Mouse (Mus musculus) mature B cell (primary cell): ENCODE measurements around the gene Ppp1r37.

Source experiments
- in situ Hi-C: fragments of 300-500 bp; cut with MboI; formaldehyde crosslinking; loops from 2 replicates; pipeline ENCODE4 v1.14.3; 2019

Gene Ppp1r37

GRCm38 (mm10) chr7:19572926-19573775 is 10.3 kb upstream of the Ppp1r37 start:
- in situ Hi-C loops = no loop called here

DNA sequence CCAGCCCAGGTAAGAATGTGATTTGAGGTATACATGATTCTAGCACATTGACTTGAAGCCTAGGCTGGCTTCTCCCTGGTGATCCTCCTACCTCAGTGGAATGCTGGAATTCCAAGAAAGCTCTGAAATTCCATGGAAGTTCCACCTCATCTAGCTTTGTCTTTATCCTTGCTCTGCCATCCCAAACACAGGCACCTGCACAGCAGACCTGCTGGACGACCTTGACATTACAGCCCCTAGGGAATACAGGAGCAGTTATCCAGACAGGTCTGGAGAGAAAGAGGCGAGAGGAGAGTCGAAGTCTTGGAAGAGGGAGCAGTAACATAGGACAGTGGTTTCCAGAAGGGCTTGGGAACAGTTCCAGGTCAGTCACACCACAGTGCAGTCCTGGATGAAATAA is 6.8 kb upstream of the Ppp1r37 start:
- in situ Hi-C loops = no loop called here

- in situ Hi-C loops = no loop called here
These were observed 4.5 kb upstream of the Ppp1r37 start for GRCm38 (mm10) chr7:19567426-19567825.

DNA sequence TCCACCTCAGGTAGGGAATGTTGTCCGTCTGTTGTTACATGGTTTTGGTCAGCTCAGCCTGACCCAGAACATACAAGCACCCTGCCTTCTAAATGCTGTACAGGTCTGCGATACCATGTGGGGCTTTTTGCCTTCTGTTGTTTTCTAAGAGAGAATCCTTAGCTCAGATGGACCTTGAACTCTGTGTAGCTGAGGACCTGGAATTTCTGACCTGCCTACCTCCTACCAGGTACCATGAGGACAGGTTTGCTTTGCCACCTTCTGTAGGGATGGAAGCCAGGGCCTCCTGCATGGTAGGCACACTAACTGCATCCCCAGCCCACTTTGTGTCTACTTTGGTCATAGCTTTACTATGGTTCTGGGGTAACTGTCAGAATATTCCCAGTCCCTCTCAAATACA is 2.9 kb upstream of the Ppp1r37 start:
- in situ Hi-C loops = no loop called here

GRCm38 (mm10) chr7:19564455-19564854 is 1.6 kb upstream of the Ppp1r37 start:
- in situ Hi-C loops = no loop called here

DNA sequence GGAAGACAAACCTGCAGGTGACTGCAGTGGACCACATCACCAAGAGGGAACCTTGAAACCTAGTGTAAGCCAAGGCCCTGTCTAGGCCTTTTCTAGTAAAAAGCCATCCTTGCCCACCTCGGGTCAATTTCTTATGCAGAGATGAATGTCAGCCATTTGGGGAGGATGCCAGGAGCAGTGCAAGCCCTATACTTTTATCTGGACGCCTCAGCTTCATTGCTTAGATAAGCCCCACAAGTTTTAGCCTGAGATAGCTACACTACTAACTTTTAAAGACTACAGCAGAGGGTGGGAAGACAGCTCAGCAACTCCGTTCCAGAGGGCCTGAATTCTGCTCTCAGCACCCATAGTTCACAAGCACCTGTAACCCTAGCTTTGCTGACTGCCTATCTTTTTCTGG is 1.0 kb upstream of the Ppp1r37 start:
- in situ Hi-C loops = no loop called here

DNA sequence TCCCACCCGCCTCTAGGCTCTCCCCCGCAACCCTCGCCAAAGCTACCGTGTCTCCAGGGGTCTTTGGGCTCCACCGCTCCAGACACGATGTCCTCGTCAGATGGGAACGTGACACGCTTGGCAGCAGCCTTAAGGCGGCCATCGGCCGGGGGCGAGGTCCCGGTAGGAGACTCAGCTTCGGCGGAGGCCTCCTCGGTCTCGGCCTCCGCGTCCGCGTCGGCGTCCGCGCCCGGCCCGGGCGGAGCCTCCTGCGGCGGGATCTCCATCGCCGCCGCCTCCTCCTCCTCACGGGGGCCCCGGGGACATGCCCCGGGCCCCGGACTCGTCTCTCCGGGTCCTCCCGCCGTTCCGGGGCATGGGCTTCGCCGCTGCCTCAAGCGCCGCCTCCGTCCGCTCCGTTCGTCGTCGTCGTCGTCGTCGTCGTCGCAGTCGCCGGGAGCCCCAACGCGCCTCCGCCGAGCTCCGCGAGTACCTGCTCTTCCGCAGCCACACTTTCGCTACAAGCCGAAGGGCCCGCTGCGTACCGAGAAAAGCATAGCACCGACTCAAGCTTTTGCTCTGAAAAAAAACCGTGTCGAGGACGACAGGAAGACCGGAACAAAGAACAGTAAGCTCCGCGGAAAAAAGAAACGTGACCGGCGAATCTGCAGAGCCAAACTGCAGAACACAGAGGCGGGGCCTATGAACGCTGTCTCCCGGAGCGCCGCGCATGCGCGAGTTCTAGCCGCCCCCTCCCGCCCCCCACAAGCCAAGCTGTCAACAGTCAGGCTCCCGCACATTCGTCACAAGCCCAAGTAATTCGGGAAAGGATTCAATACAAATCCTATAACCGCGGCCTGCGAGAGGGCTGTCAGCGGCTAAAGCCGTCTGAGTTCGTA is 872 bp downstream of the Ppp1r37 start:
- in situ Hi-C loops = no loop called here

GRCm38 (mm10) chr7:19561431-19561764 is 1.5 kb downstream of the Ppp1r37 start:
- in situ Hi-C loops = no loop called here

GRCm38 (mm10) chr7:19560491-19561260 is 2.2 kb downstream of the Ppp1r37 start:
- in situ Hi-C loops = no loop called here

- in situ Hi-C loops = no loop called here
These were observed 3.9 kb downstream of the Ppp1r37 start for GRCm38 (mm10) chr7:19558965-19559364.

GRCm38 (mm10) chr7:19557982-19558900 is 4.6 kb downstream of the Ppp1r37 start:
- in situ Hi-C loops = no loop called here

DNA sequence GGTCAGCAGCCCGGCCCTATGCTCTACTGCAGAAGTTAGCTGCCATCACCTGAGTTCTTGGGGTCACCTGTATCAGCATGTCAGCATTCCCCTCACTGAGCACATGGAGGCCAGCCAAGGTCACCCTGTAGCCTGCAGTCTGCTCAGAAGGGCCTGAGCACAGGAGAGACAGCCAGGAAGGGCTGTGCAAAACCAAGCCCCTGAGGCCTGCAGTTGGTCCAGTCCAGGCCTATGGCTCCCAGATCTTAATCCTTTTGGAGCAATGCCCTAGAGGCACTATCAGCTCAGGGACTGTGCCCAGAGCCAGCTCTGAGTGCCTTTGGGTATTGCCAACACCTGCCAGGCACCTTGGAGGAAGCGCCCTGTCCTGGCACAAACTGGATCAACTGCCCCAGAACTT is 5.8 kb downstream of the Ppp1r37 start:
- in situ Hi-C loops = no loop called here

- in situ Hi-C loops = no loop called here
These were observed 8.7 kb downstream of the Ppp1r37 start for GRCm38 (mm10) chr7:19554168-19554567.

- in situ Hi-C loops = no loop called here
These were observed 10.4 kb downstream of the Ppp1r37 start for GRCm38 (mm10) chr7:19552443-19552842.

- in situ Hi-C loops = no loop called here
These were observed 11.2 kb downstream of the Ppp1r37 start for GRCm38 (mm10) chr7:19551634-19552033.

GRCm38 (mm10) chr7:19549394-19549793 is 13.5 kb downstream of the Ppp1r37 start:
- in situ Hi-C loops = no loop called here

DNA sequence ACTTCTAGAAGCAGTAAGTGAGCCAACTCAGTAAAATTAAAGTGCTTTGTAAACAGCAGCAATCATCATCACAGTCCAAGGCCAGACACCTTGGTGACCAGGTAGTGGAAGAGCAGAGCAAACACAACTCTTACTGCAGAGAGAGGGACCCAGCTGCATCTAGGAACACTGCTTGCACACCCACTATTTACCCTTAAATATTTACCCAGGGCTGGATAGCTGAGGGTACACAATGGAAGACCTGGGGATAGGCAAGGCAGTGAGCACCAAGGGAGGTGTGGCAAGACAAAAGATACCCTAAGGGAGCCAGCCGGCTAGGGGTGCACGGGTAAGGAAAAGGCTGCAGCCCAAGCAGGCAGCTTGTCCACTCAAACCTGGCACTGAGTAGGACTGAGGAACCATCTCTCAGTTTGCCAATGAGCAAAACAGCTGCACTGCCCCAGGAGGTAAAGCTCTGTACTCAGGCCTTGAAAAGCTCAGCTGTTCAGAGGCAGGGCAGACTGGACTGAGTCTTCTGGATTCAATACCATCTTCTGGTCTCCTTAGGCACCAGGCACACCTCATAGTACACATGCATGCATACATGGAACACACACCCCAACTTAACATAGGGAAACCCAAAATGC is 15.4 kb downstream of the Ppp1r37 start:
- in situ Hi-C loops = no loop called here

- in situ Hi-C loops = no loop called here
These were observed 16.9 kb downstream of the Ppp1r37 start for GRCm38 (mm10) chr7:19546007-19546406.

DNA sequence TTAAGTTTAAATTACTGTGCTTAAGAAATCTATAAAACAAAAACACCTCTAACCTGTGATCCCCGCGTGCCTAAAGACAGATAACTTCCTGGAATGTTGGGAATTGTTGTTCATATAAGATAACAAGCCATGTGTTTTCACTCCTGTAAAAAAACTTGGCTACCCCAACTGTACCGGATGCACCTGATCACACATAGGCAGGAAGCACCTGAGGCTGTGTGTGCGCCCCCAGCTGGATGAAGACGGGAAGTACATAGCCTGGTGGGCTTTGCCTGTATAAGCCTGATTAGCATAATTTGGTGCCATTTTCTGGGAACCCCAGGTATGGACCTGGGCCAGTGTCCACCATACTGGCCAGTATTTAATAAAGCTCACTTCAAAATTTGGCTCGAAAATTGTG is 19.3 kb downstream of the Ppp1r37 start:
- in situ Hi-C loops = no loop called here

DNA sequence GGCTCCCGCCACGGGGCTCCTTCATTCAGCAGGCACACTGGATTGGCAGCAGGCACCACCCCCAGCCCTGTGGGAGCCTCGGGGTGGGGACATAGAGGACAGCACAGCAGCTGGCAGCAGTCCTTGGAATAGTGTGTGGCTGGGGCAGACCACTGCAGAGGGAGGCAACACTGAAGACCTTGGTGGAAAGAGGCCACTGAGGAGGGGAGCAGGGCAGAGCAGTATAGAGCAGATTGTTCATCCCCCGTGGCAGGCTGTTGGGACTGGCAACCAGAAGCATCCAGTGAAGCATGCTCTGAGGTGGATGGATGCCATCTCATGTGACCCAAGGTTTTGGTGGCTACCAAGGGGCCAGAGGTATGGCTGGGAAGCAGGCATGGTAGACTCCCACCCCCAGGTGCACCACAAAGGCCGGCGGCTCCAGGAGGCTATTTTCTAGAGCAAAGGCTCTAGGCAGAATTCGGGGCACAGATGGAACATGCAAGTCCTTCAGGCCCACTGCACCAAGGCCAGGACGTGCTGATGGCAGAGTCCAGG is 20.7 kb downstream of the Ppp1r37 start:
- in situ Hi-C loops = no loop called here
